Mouse (Mus musculus): ENCODE data around the gene Spsb4. TPM values are rescaled to one million over a fixed set of nuclear protein-coding genes. Genes with fewer than 3 reads are reported as not detected.

Gene Spsb4
- total and polyA plus RNA-seq, 3 experiments = not detected

DNA sequence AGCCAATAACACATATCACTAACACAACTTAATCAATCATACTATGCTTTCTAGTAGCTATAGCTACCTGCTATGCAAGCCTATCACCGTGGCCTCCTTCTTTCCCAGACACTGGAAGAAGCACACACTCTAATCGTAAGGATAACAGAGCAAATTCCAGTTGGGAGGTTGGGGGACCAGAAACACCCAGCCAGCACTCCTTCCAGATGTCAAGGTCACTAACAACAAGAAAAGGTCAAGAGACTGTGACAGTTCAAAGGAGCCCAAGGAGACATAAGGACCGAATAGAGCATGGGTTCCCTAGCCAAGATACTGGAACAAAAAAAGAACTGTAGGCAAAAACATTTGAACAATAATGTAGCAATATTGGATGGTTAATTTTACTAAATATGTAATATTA, 13.9 kb downstream of the Spsb4 start:
- Histone ChIP-seq H3K27me3 (ENCODE audit: control insufficient read depth in 1 of 2, insufficient read depth in 2 of 2, low read length in 2 of 2) (no peaks in the 10 kb centered on the region), H3K79me2 (ENCODE audit: control insufficient read depth, insufficient read depth, low read length, poor library complexity) (no peaks in the 10 kb centered on the region), H3K36me3 (ENCODE audit: control insufficient read depth in 1 of 2, insufficient read depth in 2 of 2, low read length in 2 of 2) (no peaks in the 10 kb centered on the region), H3K4me3 (ENCODE audit: control insufficient read depth in 1 of 2, insufficient read depth in 1 of 2, low read depth in 2 of 2, low read length in 2 of 2) (no peak overlapping the region), H3K27ac (ENCODE audit: control insufficient read depth, low read depth, low read length) (no peak overlapping the region), H3K4me1 (ENCODE audit: control insufficient read depth in 1 of 2, insufficient read depth in 2 of 2, low read length in 2 of 2) (no peaks in the 10 kb centered on the region), H3K9me3 (replicated peaks; ENCODE audit: insufficient read depth, low read length) (no peaks in the 10 kb centered on the region), H3K9ac (ENCODE audit: control insufficient read depth, low read depth, low read length, poor library complexity, severe bottlenecking) (no peak overlapping the region)
- no peak for DNase-seq (ENCODE audit: low read depth, low spot score)
- TF ChIP-seq CHD1 (IDR thresholded peaks at IDR 0.05; ENCODE audit: low read depth, low read length) (no peak), POLR2A (IDR thresholded peaks at IDR 0.05; ENCODE audit: control insufficient read depth in 1 of 2, insufficient read depth in 1 of 2, low read depth in 1 of 2, low read length in 2 of 2, poor library complexity in 1 of 2) (no peak), SIN3A (IDR thresholded peaks at IDR 0.05; ENCODE audit: low read length) (no peak), NRF1 (IDR thresholded peaks at IDR 0.05; ENCODE audit: insufficient read depth, low read depth, low read length, poor library complexity, severe bottlenecking) (no peak), MYB (IDR thresholded peaks at IDR 0.05; ENCODE audit: low read depth, low read length) (no peak), USF2 (IDR thresholded peaks at IDR 0.05; ENCODE audit: borderline replicate concordance in 1 of 2, insufficient read depth in 1 of 2, low read depth in 1 of 2, low read length in 2 of 2) (no peak), ELF1 (IDR thresholded peaks at IDR 0.05; ENCODE audit: low read depth, low read length) (no peak), KAT2A (conservative IDR thresholded peaks at IDR 0.05; ENCODE audit: low read depth, low read length) (no peak), MAX (IDR thresholded peaks at IDR 0.05; ENCODE audit: low read length) (no peak), UBTF (IDR thresholded peaks at IDR 0.05; ENCODE audit: borderline replicate concordance, insufficient read depth, low read depth, low read length) (no peak), MEF2A (IDR thresholded peaks at IDR 0.05; ENCODE audit: extremely low read depth, insufficient replicate concordance, low read depth, low read length, poor library complexity, severe bottlenecking) (no peak), NELFE (IDR thresholded peaks at IDR 0.05; ENCODE audit: low read depth, low read length) (no peak), ZKSCAN1 (IDR thresholded peaks at IDR 0.05; ENCODE audit: low read depth, low read length) (no peak)

DNA sequence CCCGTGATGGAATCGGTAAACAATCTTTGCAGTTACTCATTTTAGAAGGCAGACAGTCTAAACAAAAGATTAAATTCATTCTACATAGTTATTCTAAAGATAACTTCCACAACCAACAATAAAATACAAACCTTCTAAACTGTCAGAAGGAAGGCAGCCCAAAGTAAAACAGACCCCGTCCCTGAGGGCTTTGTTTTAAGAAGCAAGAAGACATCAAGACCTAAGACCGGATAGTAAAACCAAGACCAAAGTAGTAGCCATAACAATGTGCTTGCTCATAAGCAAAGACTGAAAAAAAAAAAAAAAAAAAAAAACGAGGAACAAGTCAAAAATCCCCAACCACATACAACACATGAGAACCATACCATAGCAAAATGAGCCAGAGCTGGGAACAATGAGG, 15.5 kb downstream of the Spsb4 start:
- no peak overlapping the region for H3K27ac ChIP-seq (ENCODE audit: control insufficient read depth, low read depth, low read length)
- H3K27me3 ChIP-seq (ENCODE audit: control insufficient read depth in 1 of 2, insufficient read depth in 2 of 2, low read length in 2 of 2) = no peaks in the 10 kb centered on the region
- H3K79me2 ChIP-seq (ENCODE audit: control insufficient read depth, insufficient read depth, low read length, poor library complexity) = no peaks in the 10 kb centered on the region
- H3K9ac ChIP-seq (ENCODE audit: control insufficient read depth, low read depth, low read length, poor library complexity, severe bottlenecking) = no peak overlapping the region
- H3K4me1 ChIP-seq (ENCODE audit: control insufficient read depth in 1 of 2, insufficient read depth in 2 of 2, low read length in 2 of 2) = no peaks in the 10 kb centered on the region
- no peak for TF ChIP-seq TCF12 (IDR thresholded peaks at IDR 0.05; ENCODE audit: low read depth, low read length)
- no peak for TF ChIP-seq EP300 (IDR thresholded peaks at IDR 0.05; ENCODE audit: low read depth in 1 of 2, low read length in 2 of 2)
- no peak for TF ChIP-seq MAX (IDR thresholded peaks at IDR 0.05; ENCODE audit: low read length)
- no peaks in the 10 kb centered on the region for H3K9me3 ChIP-seq (replicated peaks; ENCODE audit: insufficient read depth, low read length)
- H3K36me3 ChIP-seq (ENCODE audit: control insufficient read depth in 1 of 2, insufficient read depth in 2 of 2, low read length in 2 of 2) = no peaks in the 10 kb centered on the region
- H3K4me3 ChIP-seq (ENCODE audit: control insufficient read depth in 1 of 2, insufficient read depth in 1 of 2, low read depth in 2 of 2, low read length in 2 of 2) = no peak overlapping the region
- DNase-seq (ENCODE audit: low read depth, low spot score) = no peak

Measured in MEL (cell line).